Mouse (Mus musculus): ENCODE measurements around the gene Pth1r. TPM values are rescaled to one million over a fixed set of nuclear protein-coding genes. Genes with fewer than 3 reads are reported as not detected.

Gene Pth1r
- polyA plus RNA-seq, 1 experiment = 8.2 TPM

GRCm38 (mm10) chr9:110741711-110742294, 5.1 kb downstream of the Pth1r start, which contains the start of gene Myl3:
Gene Myl3, plus strand, starts transcription at chr9:110741861.
- Histone ChIP-seq H3K27ac (ENCODE audit: insufficient read depth, low read length) (no peak within 1 kb of the TSS), H3K4me1 (ENCODE audit: control insufficient read depth, insufficient read depth, low read length) (no peaks in the 10 kb centered on the region), H3K4me3 (ENCODE audit: insufficient read depth, low read length) (peak within 1 kb of the TSS; percentile 33; the same call in 1 of the 2 replicates)
- no peak for TF ChIP-seq CTCF (IDR thresholded peaks at IDR 0.05; ENCODE audit: extremely low read depth, insufficient read depth, low read length)
- no peak for TF ChIP-seq POLR2A (IDR thresholded peaks at IDR 0.05; ENCODE audit: extremely low read depth, insufficient read depth, low read length)

GRCm38 (mm10) chr9:110739961-110740360, 7.0 kb downstream of the Pth1r start:
- no peak for TF ChIP-seq POLR2A (IDR thresholded peaks at IDR 0.05; ENCODE audit: extremely low read depth, insufficient read depth, low read length)
- TF ChIP-seq CTCF (IDR thresholded peaks at IDR 0.05; ENCODE audit: extremely low read depth, insufficient read depth, low read length) = no peak
- H3K4me3 ChIP-seq (ENCODE audit: insufficient read depth, low read length) = no peak overlapping the region

GRCm38 (mm10) chr9:110738054-110738453, 8.9 kb downstream of the Pth1r start:
- H3K4me3 ChIP-seq (ENCODE audit: insufficient read depth, low read length) = no peak overlapping the region
- H3K27ac ChIP-seq (ENCODE audit: insufficient read depth, low read length) = no peak overlapping the region
- TF ChIP-seq CTCF (IDR thresholded peaks at IDR 0.05; ENCODE audit: extremely low read depth, insufficient read depth, low read length) = peak; percentile 7; the same call in 1 of the 2 replicates
- TF ChIP-seq POLR2A (IDR thresholded peaks at IDR 0.05; ENCODE audit: extremely low read depth, insufficient read depth, low read length) = no peak
- no peaks in the 10 kb centered on the region for H3K4me1 ChIP-seq (ENCODE audit: control insufficient read depth, insufficient read depth, low read length)

More at GRCm38 (mm10) chr9:110739961-110740360, 7.0 kb downstream of the Pth1r start:
- Histone ChIP-seq H3K4me1 (ENCODE audit: control insufficient read depth, insufficient read depth, low read length) (no peaks in the 10 kb centered on the region), H3K27ac (ENCODE audit: insufficient read depth, low read length) (no peak overlapping the region)

GRCm38 (mm10) chr9:110736362-110736761, 10.6 kb downstream of the Pth1r start:
- no peak for TF ChIP-seq CTCF (IDR thresholded peaks at IDR 0.05; ENCODE audit: extremely low read depth, insufficient read depth, low read length)
- TF ChIP-seq POLR2A (IDR thresholded peaks at IDR 0.05; ENCODE audit: extremely low read depth, insufficient read depth, low read length) = no peak
- Histone ChIP-seq H3K4me1 (ENCODE audit: control insufficient read depth, insufficient read depth, low read length) (no peaks in the 10 kb centered on the region), H3K27ac (ENCODE audit: insufficient read depth, low read length) (no peak overlapping the region), H3K4me3 (ENCODE audit: insufficient read depth, low read length) (no peak overlapping the region)

- no peak overlapping the region for H3K4me3 ChIP-seq (ENCODE audit: insufficient read depth, low read length)
- H3K27ac ChIP-seq (ENCODE audit: insufficient read depth, low read length) = no peak overlapping the region
These were observed 12.8 kb downstream of the Pth1r start for GRCm38 (mm10) chr9:110734154-110734553.

GRCm38 (mm10) chr9:110733102-110733501, 13.8 kb downstream of the Pth1r start:
- no peak for TF ChIP-seq POLR2A (IDR thresholded peaks at IDR 0.05; ENCODE audit: extremely low read depth, insufficient read depth, low read length)
- Histone ChIP-seq H3K27ac (ENCODE audit: insufficient read depth, low read length) (no peak overlapping the region), H3K4me1 (ENCODE audit: control insufficient read depth, insufficient read depth, low read length) (no peaks in the 10 kb centered on the region), H3K4me3 (ENCODE audit: insufficient read depth, low read length) (peak overlapping the region; percentile 10; the same call in 1 of the 2 replicates)

More at GRCm38 (mm10) chr9:110734154-110734553, 12.8 kb downstream of the Pth1r start:
- no peaks in the 10 kb centered on the region for H3K4me1 ChIP-seq (ENCODE audit: control insufficient read depth, insufficient read depth, low read length)
- TF ChIP-seq CTCF (IDR thresholded peaks at IDR 0.05; ENCODE audit: extremely low read depth, insufficient read depth, low read length) (no peak), POLR2A (IDR thresholded peaks at IDR 0.05; ENCODE audit: extremely low read depth, insufficient read depth, low read length) (no peak)

- no peak overlapping the region for H3K27ac ChIP-seq (ENCODE audit: insufficient read depth, low read length)
- no peaks in the 10 kb centered on the region for H3K4me1 ChIP-seq (ENCODE audit: control insufficient read depth, insufficient read depth, low read length)
- H3K4me3 ChIP-seq (ENCODE audit: insufficient read depth, low read length) = peak overlapping the region; percentile 10
- TF ChIP-seq CTCF (IDR thresholded peaks at IDR 0.05; ENCODE audit: extremely low read depth, insufficient read depth, low read length) = no peak
- no peak for TF ChIP-seq POLR2A (IDR thresholded peaks at IDR 0.05; ENCODE audit: extremely low read depth, insufficient read depth, low read length)
These were observed 14.3 kb downstream of the Pth1r start for GRCm38 (mm10) chr9:110732623-110733022.

GRCm38 (mm10) chr9:110731859-110732258, 15.1 kb downstream of the Pth1r start:
- Histone ChIP-seq H3K27ac (ENCODE audit: insufficient read depth, low read length) (no peak overlapping the region), H3K4me3 (ENCODE audit: insufficient read depth, low read length) (no peak overlapping the region), H3K4me1 (ENCODE audit: control insufficient read depth, insufficient read depth, low read length) (no peaks in the 10 kb centered on the region)
- TF ChIP-seq CTCF (IDR thresholded peaks at IDR 0.05; ENCODE audit: extremely low read depth, insufficient read depth, low read length) = no peak
- no peak for TF ChIP-seq POLR2A (IDR thresholded peaks at IDR 0.05; ENCODE audit: extremely low read depth, insufficient read depth, low read length)

GRCm38 (mm10) chr9:110729841-110730240, 17.1 kb downstream of the Pth1r start:
- Histone ChIP-seq H3K4me3 (ENCODE audit: insufficient read depth, low read length) (no peak overlapping the region), H3K4me1 (ENCODE audit: control insufficient read depth, insufficient read depth, low read length) (peaks cover 3% of the 10 kb centered on the region; the same call in 1 of the 2 replicates), H3K27ac (ENCODE audit: insufficient read depth, low read length) (no peak overlapping the region)
- peak; percentile 47; the same call in 1 of the 2 replicates for TF ChIP-seq CTCF (IDR thresholded peaks at IDR 0.05; ENCODE audit: extremely low read depth, insufficient read depth, low read length)
- no peak for TF ChIP-seq POLR2A (IDR thresholded peaks at IDR 0.05; ENCODE audit: extremely low read depth, insufficient read depth, low read length)

- Histone ChIP-seq H3K4me3 (ENCODE audit: insufficient read depth, low read length) (peak overlapping the region; percentile 8), H3K27ac (ENCODE audit: insufficient read depth, low read length) (no peak overlapping the region), H3K4me1 (ENCODE audit: control insufficient read depth, insufficient read depth, low read length) (peaks cover 3% of the 10 kb centered on the region; the same call in 1 of the 2 replicates)
- TF ChIP-seq CTCF (IDR thresholded peaks at IDR 0.05; ENCODE audit: extremely low read depth, insufficient read depth, low read length) (no peak), POLR2A (IDR thresholded peaks at IDR 0.05; ENCODE audit: extremely low read depth, insufficient read depth, low read length) (no peak)
These were observed 20.1 kb downstream of the Pth1r start for GRCm38 (mm10) chr9:110726867-110727266.

Data from cortical plate, adult 2 months (tissue).